Mouse (Mus musculus) erythroblast, adult 5-6 weeks (primary cell): ENCODE results near the gene Ylpm1. TPM values are rescaled to one million over a fixed set of nuclear protein-coding genes. Genes with fewer than 3 reads are reported as not detected.

Experiments used
- ATAC-seq: replicated peaks from 2 replicates; pipeline ENCODE4 v1.8.0; 2016; ENCODE audit warnings: moderate number of reproducible peaks, mild to moderate bottlenecking, moderate TSS enrichment, inconsistent platforms; ENCODE audit not compliant: poor library complexity, low FRiP score, severe bottlenecking
- total RNA-seq, 2 experiments: library from RNA; stranded (forward) in 1 of 2; stranded (reverse) in 1 of 2; fragments of 150-400 nt in 1 of 2; fragments of 200-764, 138-1000 nt in 1 of 2; gene quantifications; 2 replicates each; pipeline versions ENCODE4 v1.2.3 to v1.2.4; 2015 to 2017; ENCODE audit warnings: low replicate concordance in 2 of 2

Gene Ylpm1
- total RNA-seq, 2 experiments from 2014 or later: 17.2 to 28.4 TPM

GRCm38 (mm10) chr12:85006206-85006605 lies 10.1 kb downstream of the Ylpm1 start:
- ATAC-seq: no peak

- no peak for ATAC-seq
Observed at GRCm38 (mm10) chr12:85007021-85007420, 10.9 kb downstream of the Ylpm1 start.

GRCm38 (mm10) chr12:85009776-85010175 lies 13.7 kb downstream of the Ylpm1 start:
- ATAC-seq: no peak

- no peak for ATAC-seq
Observed at GRCm38 (mm10) chr12:85010541-85010940, 14.4 kb downstream of the Ylpm1 start.

GRCm38 (mm10) chr12:85012185-85012584 lies 16.1 kb downstream of the Ylpm1 start:
- ATAC-seq: no peak

GRCm38 (mm10) chr12:85022071-85022470 lies 25.9 kb downstream of the Ylpm1 start:
- no peak for ATAC-seq

GRCm38 (mm10) chr12:85032710-85033109 lies 36.6 kb downstream of the Ylpm1 start:
- ATAC-seq: peak; percentile 66

GRCm38 (mm10) chr12:85051218-85051617 lies 55.1 kb downstream of the Ylpm1 start:
- no peak for ATAC-seq

GRCm38 (mm10) chr12:85071043-85071442 lies 74.9 kb downstream of the Ylpm1 start:
- no peak for ATAC-seq

GRCm38 (mm10) chr12:85077100-85077499 lies 81.0 kb downstream of the Ylpm1 start:
- no peak for ATAC-seq

GRCm38 (mm10) chr12:85084257-85084656 lies 88.1 kb downstream of the Ylpm1 start:
- ATAC-seq: no peak

- ATAC-seq: no peak
Observed at GRCm38 (mm10) chr12:85084941-85085340, 88.8 kb downstream of the Ylpm1 start.

GRCm38 (mm10) chr12:85087845-85088244 lies 91.7 kb downstream of the Ylpm1 start:
- no peak for ATAC-seq

GRCm38 (mm10) chr12:85091190-85091589 lies 95.1 kb downstream of the Ylpm1 start:
- ATAC-seq: no peak

GRCm38 (mm10) chr12:85092214-85092613 lies 96.1 kb downstream of the Ylpm1 start:
- peak; percentile 76 for ATAC-seq

GRCm38 (mm10) chr12:85094010-85094409 lies 97.9 kb downstream of the Ylpm1 start:
- no peak for ATAC-seq

- no peak for ATAC-seq
Observed at GRCm38 (mm10) chr12:85094706-85095105, 98.6 kb downstream of the Ylpm1 start.

GRCm38 (mm10) chr12:85095146-85095545 lies 99.0 kb downstream of the Ylpm1 start:
- no peak for ATAC-seq

GRCm38 (mm10) chr12:85095859-85096258 lies 99.7 kb downstream of the Ylpm1 start:
- no peak for ATAC-seq

GRCm38 (mm10) chr12:85101001-85101400 lies 104.9 kb downstream of the Ylpm1 start:
- ATAC-seq: no peak

GRCm38 (mm10) chr12:85101521-85102106 lies 105.5 kb downstream of the Ylpm1 start:
- ATAC-seq: no peak

GRCm38 (mm10) chr12:85103096-85103495 lies 107.0 kb downstream of the Ylpm1 start:
- ATAC-seq: no peak
